Mouse (Mus musculus): ENCODE measurements around the gene Atp5s.
A peak's percentile ranks its signal among the peaks of the same experiment; 100 is the strongest.

- TF ChIP-seq POLR2A (IDR thresholded peaks at IDR 0.05; ENCODE audit: low read depth, low read length) = no peak
- no peak for TF ChIP-seq CTCF (conservative IDR thresholded peaks at IDR 0.05 in 1 of 2, IDR thresholded peaks at IDR 0.05 in 1 of 2; ENCODE audit: low read depth in 2 of 2, low read length in 2 of 2)
- no peak for TF ChIP-seq CHD1 (IDR thresholded peaks at IDR 0.05; ENCODE audit: low read depth, low read length)
- TF ChIP-seq NRF1 (IDR thresholded peaks at IDR 0.05; ENCODE audit: low read depth, low read length) = 0 out of 2 replicates have a peak, but pooled peaks have one; percentile 19
- peak; percentile 52; the same call in 1 of the 2 replicates for TF ChIP-seq SIN3A (IDR thresholded peaks at IDR 0.05; ENCODE audit: low read length)
Measured at GRCm38 (mm10) chr12:69790530-69791505, 66.1 kb downstream of the Atp5s start, which contains the start of gene Cdkl1.
